Comparison of ENCODE assay signal across 9 mouse cellular contexts in the genomic region with DNA sequence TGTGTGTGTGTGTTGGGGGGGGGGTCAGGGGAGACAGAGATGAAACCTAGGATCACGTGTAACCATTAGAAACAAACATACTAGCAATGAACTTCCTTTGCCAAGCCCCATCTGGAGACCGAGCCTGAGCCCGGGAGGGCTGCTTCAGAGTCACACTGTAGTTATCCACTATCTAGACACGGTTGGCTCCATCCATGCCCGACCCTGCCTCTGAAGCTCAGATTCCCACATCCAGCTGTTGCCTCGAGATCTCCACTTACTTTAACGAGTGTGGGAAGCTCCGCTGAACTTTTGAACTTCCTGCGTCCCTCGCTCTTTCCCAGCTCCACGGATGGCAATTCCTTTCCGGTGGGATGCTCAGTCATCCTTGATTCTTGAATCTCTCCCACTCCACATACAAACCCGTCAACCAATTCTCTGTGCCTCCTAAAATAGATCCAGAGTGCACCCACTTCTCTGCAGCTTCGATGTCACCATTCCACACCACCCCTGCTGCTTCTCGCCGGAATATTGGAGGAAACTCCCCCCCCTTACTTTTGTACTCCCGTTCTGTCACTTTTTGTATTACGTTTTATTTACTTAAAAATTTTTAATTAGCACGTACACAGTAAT. TPM values are rescaled to one million over a fixed set of nuclear protein-coding genes. Genes with fewer than 3 reads are reported as not detected.
DNase-seq lines count a peak whose midpoint lies in the region.
"Had no signal": no experiment of that assay in that cellular context is flagged by ENCODE, and none has a peak within 500 bp of the region (broad histone marks: within the 10 kb centered on the region; RNA-seq: fewer than 3 reads in every experiment).

No protein-coding gene starts in this region.

- DNase-seq in gastrocnemius, postnatal 14 days, result peak; percentile 34
- no peak for DNase-seq in gastrocnemius, postnatal 36 days
- peak; percentile 57 for DNase-seq in embryo, embryonic 11 days
- peak; percentile 54 for DNase-seq in heart, postnatal 4 days
- DNase-seq in lung, postnatal 14 days, result peak; percentile 17
- DNase-seq in ovary, adult 18-20 months (ENCODE audit: low spot score), result no peak
- DNase-seq in layer of hippocampus, adult 11-12 months (ENCODE audit: low spot score), result no peak
- no peak for DNase-seq in layer of hippocampus, adult 9-10 months (ENCODE audit: low spot score)
- DNase-seq: right cerebral cortex, postnatal 14 days had no signal

- intact Hi-C loops in gastrocnemius, postnatal 14 days (cut with DNase I; ENCODE audit: low total_unique reads), result no loop called here
- intact Hi-C loops in gastrocnemius, postnatal 36 days (cut with DNase I), result no loop called here

RNA-seq across cellular contexts. Expression of a gene that starts 15.3 kb away (rescaled TPM):
- total RNA-seq in gastrocnemius, postnatal 14 days (2021), result 10 to 100 TPM; 69.5 to 75.2 TPM
- total RNA-seq in gastrocnemius, postnatal 36 days (2021), result 100 to 1,000 TPM; 100 to 121 TPM
- 10 to 100 TPM; 34.9 to 35.9 TPM for total RNA-seq in heart, postnatal 4 days (2021)

Comparison
In these comparisons a context has a peak if more than half of its experiments do, and no peak if none do; other contexts are left out.
1. DNase-seq: peak in gastrocnemius, postnatal 14 days (single experiment), embryo, embryonic 11 days (single experiment), heart, postnatal 4 days (single experiment) and lung, postnatal 14 days (single experiment); none in gastrocnemius, postnatal 36 days (0 of 2), ovary, adult 18-20 months (single experiment), layer of hippocampus, adult 11-12 months (single experiment) and layer of hippocampus, adult 9-10 months (single experiment).